Mouse (Mus musculus): Measurements from ENCODE around the gene Asf1b.
"Not testable (repeated sequence)": the region's sequence is repeated elsewhere in the genome, so short reads cannot be mapped to it uniquely, and the experiment has no call there.

Gene Asf1b

GRCm38 (mm10) chr8:83955958-83956218 is 581 bp downstream of the Asf1b start:
- in situ Hi-C loops (cut with MboI; ENCODE audit: unreplicated experiment in 2 of 2), result loop anchor here in 1 of 2 experiments (10.0 kb wide), 1 partner anchor 61 kb away; no protein-coding TSS in a partner anchor

- in situ Hi-C loops (cut with MboI; ENCODE audit: unreplicated experiment in 2 of 2), result loop anchor here in 1 of 2 experiments (10.0 kb wide), 1 partner anchor 62 kb away; no protein-coding TSS in a partner anchor
Observed at GRCm38 (mm10) chr8:83956789-83957188, 1.5 kb downstream of the Asf1b start.

DNA sequence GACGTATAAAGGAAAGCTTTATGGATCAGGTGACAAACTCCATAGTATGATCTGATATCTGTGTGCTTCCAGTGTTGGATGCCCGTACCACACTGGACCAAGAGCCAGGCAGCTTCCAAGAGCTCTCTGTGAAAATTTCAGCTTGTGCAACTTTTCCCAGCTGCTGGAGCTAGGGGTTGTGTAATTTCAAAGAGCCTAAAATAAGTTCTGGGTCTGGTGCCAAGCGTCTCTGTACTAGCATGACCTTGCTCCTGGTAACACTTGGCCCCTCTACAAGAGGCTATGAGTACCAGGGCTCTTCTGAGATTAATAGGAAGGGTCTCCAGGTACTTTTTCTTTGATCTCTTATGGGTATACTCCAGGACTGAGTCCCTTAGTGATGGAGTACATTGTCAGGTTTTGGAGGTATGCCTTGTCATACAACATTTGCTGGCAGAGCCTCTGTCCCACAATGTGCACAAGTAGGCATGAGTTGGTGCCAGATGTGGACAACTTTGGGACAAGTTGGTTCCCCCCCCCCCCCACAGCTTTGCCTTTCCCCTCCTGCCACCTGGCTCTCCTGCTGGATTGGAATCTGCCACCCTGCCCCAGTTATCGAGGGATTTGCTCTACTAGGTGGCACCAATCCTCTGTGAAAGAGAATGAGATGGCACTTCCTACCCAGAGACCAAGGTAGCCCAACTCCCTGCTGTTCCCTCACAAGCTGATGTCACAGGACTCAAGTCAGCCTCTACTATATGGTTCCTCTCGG is 8.9 kb downstream of the Asf1b start:
- in situ Hi-C loops (cut with MboI; ENCODE audit: unreplicated experiment in 2 of 2), result no loop called here

DNA sequence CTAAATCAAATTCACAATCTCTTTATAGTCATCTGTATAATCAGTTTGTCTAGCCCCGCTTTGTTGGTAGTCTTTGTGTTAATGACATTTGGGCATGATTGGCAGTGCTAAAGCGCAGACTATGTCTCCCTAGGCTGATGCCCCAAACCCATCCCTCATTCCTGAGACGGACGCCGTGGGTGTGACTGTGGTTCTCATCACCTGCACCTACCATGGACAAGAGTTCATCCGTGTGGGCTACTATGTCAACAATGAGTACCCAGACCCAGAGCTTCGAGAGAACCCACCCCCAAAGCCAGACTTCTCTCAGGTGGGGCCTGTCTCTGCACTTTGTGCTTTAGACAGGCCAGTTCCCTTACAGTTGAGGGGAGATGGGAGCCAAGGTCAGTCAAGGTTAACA is 12.4 kb downstream of the Asf1b start:
- in situ Hi-C loops (cut with MboI; ENCODE audit: unreplicated experiment in 2 of 2), result no loop called here

- in situ Hi-C loops (cut with MboI; ENCODE audit: unreplicated experiment in 2 of 2), result no loop called here
Observed at GRCm38 (mm10) chr8:83971121-83971520, 15.8 kb downstream of the Asf1b start.

GRCm38 (mm10) chr8:83971661-83972060 is 16.4 kb downstream of the Asf1b start:
- in situ Hi-C loops (cut with MboI; ENCODE audit: unreplicated experiment in 2 of 2), result no loop called here

- in situ Hi-C loops (cut with MboI; ENCODE audit: unreplicated experiment in 2 of 2), result no loop called here
Observed at GRCm38 (mm10) chr8:83972150-83973120, 17.1 kb downstream of the Asf1b start, which contains the start of gene Prkaca. Prkaca (plus strand) TSS chr8:83972993.

DNA sequence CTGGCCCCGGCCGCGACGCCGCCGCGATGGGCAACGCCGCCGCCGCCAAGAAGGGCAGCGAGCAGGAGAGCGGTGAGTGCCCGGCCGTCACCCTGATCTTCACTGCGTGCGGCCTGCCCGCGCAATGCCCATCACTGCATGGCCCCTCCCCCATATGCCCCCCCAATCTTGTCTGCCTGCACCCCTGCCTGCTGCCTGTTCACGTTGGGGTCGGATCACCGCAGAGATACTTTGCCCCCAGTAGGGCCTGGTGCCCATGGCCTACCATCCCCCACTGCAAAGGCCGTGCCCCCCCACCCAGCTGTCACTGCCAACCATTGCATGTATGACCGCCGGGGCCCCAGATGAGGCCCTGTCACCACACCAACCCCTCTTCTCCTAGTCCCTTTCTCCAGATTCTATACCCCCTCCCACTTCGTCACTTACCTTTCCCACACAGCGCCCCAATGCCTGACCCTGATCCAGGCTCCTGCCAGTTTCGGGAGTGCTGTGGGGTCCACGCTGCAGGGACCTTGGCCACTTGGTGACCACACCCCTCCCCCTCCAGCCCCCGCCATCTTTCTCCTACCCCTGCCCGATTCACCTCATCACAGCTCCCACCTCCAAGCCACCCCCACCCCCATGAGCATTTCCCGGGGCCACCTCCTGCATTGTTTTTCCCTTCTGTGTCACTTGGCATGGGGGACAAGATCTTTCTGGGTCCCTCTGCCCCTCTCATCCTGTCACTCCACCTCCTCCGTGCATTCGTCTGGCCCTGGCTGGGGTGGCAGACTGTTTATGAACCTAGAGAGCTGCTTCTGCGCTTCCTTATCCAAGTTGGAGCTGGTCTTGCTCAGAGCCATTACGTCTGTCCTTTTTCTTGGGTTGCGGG is 18.1 kb downstream of the Asf1b start:
- in situ Hi-C loops (cut with MboI; ENCODE audit: unreplicated experiment in 2 of 2), result no loop called here

DNA sequence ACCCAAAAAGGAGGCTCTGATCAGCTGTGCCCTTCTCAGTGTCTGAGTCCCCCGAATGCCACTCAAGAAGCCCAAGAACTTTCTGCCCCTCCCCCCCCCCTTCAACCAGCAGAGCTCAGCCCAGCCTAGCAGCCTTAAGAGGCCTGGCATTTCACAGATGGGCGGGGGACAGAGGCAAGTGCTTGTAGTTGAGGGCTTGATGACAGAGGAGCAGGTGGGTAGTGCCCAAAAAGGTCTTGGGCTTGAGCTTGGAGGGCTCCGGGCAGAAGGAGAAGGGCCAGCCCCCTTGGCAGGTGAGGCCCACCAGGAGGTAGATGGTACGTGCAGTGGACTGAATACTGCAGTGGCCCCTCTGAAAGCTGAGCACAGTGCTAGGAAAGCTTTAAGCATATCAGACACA is 19.2 kb downstream of the Asf1b start:
- in situ Hi-C loops (cut with MboI; ENCODE audit: unreplicated experiment in 2 of 2), result no loop called here

DNA sequence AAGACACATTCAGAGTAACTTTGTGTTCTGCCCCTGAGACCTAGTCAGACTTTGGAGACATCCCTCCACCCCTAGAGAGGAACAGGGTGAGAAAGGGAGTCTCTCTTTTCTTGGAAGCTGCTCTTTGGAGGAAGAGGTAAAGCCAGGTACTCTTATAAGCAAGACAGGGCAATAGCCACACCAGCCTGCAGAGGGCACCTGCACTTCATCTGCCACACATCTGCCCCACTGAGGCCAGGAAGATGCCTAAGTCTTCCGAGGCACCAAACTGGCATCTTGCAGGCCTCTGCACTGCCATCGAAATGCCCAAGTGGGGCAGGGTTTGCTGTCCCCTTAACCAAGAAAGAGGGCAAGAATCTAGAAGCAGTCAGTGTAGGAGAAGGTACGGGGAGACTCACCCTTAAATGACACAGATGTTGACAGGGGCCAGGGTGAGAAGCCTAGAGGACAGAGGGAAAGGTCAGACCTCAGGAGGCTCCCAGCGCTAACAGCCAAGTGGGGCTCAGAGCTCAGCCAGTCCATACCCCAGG is 20.9 kb downstream of the Asf1b start:
- in situ Hi-C loops (cut with MboI; ENCODE audit: unreplicated experiment in 2 of 2), result no loop called here

DNA sequence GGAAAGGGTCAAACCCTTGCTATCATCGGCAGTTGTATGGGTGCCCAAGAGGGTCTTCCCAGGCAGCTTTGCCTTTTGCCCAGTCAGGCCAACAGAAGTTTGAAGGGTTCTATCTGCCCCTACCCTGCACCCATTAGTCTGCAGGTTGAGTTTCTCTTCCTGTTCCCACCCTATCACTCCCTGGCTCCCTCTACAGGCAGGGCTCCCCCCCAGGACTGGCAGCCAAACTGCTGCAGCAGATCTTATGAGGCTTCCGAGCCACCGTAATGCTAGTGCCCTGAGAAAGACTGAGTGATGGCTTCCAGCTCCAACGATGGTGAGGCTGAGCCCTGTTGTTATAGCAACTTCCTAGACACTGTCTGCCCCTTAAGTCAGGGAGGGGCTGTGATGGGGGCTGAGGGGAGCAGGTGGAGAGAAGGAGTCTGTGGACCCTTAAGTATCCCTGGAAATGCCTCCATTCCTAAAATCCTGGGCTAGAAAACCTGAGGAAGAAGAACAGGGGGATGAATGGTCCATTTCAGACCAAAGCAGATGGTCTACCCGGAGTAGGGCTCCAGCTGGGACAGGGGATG is 21.6 kb downstream of the Asf1b start:
- in situ Hi-C loops (cut with MboI; ENCODE audit: unreplicated experiment in 2 of 2), result no loop called here

DNA sequence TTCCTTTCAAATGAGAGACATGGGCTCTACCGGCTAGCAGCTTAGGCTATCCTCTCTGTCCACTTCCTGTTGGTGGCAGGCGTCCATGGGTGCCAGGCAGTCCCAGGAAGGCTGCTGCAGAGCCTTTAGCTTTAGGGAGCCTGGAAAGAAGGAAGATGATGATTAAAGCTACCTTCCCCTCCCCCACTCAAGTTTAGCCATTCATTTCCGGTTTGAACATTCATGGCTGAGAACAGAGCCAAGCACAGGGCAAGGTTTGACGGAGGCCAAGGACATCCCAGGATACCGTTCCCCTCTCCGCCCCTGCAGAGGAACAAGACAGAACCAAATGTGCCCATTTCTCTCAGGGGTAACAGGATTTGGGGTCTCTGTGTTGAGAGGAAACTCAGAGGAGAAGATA is 22.3 kb downstream of the Asf1b start:
- in situ Hi-C loops (cut with MboI; ENCODE audit: unreplicated experiment in 2 of 2), result no loop called here

DNA sequence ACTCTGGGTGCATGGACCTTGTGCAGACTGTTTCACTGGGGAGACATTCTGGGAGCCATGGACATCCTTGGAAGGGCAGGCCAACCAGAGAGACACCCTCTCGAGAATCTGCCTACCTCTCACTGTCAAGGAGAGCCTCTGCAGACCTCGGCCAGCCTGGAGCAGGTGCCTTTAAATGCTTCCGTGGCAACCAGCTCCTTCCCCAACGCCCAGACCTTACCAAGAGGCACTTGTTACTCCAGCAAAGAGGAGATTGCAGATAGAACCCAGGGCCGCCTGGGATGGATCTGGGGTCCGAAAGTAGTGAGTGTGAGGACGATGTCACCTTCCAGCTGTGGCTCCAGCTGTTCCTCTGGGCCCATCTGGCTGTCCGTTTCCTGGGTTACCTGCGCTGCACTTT is 22.9 kb downstream of the Asf1b start:
- in situ Hi-C loops (cut with MboI; ENCODE audit: unreplicated experiment in 2 of 2), result no loop called here

- in situ Hi-C loops (cut with MboI; ENCODE audit: unreplicated experiment in 2 of 2), result no loop called here
Observed at GRCm38 (mm10) chr8:83980250-83980649, 24.9 kb downstream of the Asf1b start.

DNA sequence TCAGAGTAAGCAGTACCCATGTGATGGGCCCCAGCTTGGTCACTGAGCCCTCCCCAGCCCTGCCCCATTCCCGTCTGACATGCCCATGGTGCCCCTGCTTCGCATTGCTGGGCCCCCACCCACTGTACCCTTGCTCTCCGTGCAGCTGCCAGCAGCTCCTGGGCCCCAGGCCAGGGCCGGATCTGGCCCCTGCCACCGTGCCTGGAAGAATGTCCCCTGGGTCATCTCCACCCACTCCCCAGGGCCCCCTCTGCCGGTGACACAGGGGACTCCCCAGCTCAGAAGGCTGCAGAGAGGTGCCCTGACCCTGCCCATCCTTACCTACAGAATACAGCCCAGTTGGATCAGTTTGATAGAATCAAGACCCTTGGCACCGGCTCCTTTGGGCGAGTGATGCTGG is 25.5 kb downstream of the Asf1b start:
- in situ Hi-C loops (cut with MboI; ENCODE audit: unreplicated experiment in 2 of 2), result no loop called here

DNA sequence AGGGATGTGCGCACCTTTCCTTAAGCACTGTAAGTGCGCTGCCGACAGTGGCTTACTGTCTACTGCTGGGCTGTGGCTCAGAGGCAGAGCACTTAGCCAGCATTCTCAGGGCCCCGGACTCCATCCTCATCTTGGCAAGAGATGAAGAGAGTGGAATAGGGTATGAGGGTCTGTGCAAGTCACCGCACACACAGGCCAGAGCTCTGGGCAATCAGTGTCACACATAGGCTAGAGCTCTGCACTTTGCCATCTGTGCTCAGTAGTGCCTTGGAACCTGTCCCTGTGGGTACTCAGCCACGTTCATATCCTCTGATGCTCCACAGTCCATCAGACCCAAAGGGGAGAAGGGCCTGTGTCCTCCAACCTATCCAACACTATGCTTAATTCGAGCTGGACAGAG is 26.2 kb downstream of the Asf1b start:
- in situ Hi-C loops (cut with MboI; ENCODE audit: unreplicated experiment in 2 of 2), result no loop called here

DNA sequence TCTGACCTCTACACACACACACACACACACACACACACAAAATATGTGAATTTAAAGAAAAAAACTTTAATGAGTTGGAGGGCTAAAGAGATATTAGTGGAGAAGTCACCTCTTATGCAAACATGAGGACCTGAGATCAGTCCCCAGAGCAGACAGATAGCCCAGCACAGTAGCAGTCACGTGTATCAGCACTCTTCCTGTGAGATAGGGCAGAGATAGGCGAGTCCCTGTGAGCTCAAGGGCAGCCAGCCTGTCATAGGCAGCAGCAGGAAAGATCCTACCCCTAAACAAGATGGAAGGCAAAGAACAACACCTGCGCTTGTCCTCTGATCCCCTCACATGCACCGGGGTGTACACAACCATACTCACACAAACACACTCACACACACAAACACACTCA is 27.1 kb downstream of the Asf1b start:
- in situ Hi-C loops (cut with MboI; ENCODE audit: unreplicated experiment in 2 of 2), result no loop called here

- in situ Hi-C loops (cut with MboI; ENCODE audit: unreplicated experiment in 2 of 2), result not testable (repeated sequence)
Observed at GRCm38 (mm10) chr8:83983222-83983621, 27.9 kb downstream of the Asf1b start.

DNA sequence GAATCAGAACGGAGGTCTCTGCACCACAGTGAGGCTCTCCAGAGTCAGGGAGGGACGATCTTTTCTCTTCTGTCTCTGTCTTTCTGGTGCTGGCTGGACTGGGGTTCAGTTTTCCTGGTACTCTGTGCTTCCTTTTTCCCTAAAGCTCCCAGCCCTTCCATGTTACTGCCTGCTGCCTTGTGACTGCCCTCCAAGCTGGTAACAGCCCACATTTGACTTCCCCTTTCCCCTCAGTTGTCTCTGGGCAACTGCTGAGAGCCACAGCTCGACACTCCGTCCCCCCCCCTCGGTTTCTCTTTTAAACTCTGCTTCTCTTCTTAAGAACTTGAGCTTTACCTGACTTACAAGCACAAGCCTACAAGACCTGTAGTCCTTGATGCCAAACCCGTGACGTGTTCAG is 33.9 kb downstream of the Asf1b start:
- in situ Hi-C loops (cut with MboI; ENCODE audit: unreplicated experiment in 2 of 2), result no loop called here

DNA sequence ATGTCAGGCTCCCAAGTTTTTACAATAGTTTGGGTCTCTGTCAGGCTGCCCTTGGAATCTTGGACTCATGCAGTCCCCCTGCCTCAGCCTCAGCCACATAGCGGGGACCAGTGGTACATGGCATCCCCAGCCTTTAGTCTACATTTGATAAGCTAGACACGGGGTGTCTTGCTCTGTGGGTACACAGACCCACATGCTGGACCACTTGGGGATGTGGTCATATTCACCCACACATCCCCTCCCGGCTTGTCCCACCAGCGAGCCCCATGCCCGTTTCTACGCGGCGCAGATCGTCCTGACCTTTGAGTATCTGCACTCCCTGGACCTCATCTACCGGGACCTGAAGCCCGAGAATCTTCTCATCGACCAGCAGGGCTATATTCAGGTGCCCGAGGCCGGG is 34.9 kb downstream of the Asf1b start:
- in situ Hi-C loops (cut with MboI; ENCODE audit: unreplicated experiment in 2 of 2), result no loop called here

Measured in v-Abl transformed pro-B cells (cell line).